Mouse (Mus musculus) adrenal gland, adult 8-10 months (tissue): ENCODE measurements around the gene 4930568D16Rik. TPM values are rescaled to one million over a fixed set of nuclear protein-coding genes. Genes with fewer than 3 reads are reported as not detected.

Experiments
- total RNA-seq, 4 experiments: library from RNA; stranded (reverse); gene quantifications; 2 replicates each; pipeline ENCODE4 v1.2.4; 2022

The 4930568D16Rik gene
- total RNA-seq, 4 experiments from 2014 or later = not detected

Other genes with a start within 250 kb of the 4930568D16Rik start
- gene Rab14, start 166.6 kb downstream of the 4930568D16Rik start, total RNA-seq = 100 to 1,000 TPM; 212 to 225 (median 218) TPM
- 100 to 1,000 TPM; 331 to 556 (median 419) TPM for gene Gsn, start 111.3 kb downstream of the 4930568D16Rik start, total RNA-seq
- 10 to 100 TPM; 29.0 to 45.8 (median 37.5) TPM for gene Stom, start 30.8 kb downstream of the 4930568D16Rik start, total RNA-seq
- not detected for gene 4930402F06Rik, start 29.4 kb upstream of the 4930568D16Rik start, total RNA-seq
- 10 to 100 TPM in 3 of 4 experiments, 1 to 10 TPM in 1; 8.8 to 14.1 (median 10.8) TPM for gene Ggta1, start 95.5 kb upstream of the 4930568D16Rik start, total RNA-seq
- gene Dab2ip, start 190.5 kb upstream of the 4930568D16Rik start, total RNA-seq = 10 to 100 TPM; 84.5 to 95.8 (median 90.0) TPM